Mouse (Mus musculus): ENCODE results near the gene Vmn1r232.

Gene Vmn1r232

GRCm38 (mm10) chr17:20919614-20920013 is at the start of gene Vmn1r232:
Vmn1r232 (minus strand) TSS chr17:20919714.
- DNase-seq: no peak

DNA sequence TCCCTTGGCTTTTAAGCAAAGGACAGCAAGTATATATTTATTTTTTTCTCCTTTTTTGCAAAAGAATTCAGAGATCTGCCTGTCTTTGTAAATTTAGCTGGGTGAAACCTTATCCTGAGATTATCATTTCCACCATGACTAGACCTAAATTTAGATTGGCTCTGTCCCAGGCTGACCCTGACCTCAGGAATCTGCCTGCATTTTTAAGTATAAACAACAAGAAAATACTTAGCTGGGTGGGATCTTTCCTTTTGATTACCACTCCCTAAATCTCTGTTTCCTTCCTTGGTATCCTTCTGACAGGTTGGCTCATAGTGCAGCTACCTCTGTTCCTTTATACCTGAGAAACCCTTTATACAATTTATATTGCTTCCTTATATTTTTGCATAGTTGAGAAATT is 47.2 kb upstream of the Vmn1r232 start:
- no peak for DNase-seq

- no peak for DNase-seq
Measured at GRCm38 (mm10) chr17:20965421-20965820, 45.9 kb upstream of the Vmn1r232 start.

DNA sequence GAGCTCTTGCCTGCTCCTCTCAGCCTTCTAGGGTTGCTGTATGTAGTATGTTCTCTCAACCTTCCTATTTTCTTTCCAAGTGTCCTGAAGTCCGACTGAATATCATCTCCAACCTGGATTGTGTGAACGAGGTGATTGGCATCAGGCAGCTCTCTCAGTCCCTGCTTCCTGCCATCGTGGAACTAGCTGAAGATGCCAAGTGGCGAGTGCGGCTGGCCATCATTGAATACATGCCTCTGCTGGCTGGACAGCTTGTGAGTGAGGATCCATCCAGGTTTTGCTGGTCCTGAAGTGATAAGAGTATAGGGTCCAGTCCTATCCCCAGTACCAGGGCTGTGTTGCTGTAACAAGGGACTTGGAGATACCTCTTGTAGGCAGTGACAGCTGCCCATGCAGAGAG is 40.9 kb upstream of the Vmn1r232 start:
- no peak for DNase-seq

GRCm38 (mm10) chr17:20946636-20947035 is 27.1 kb upstream of the Vmn1r232 start:
- no peak for DNase-seq

DNA sequence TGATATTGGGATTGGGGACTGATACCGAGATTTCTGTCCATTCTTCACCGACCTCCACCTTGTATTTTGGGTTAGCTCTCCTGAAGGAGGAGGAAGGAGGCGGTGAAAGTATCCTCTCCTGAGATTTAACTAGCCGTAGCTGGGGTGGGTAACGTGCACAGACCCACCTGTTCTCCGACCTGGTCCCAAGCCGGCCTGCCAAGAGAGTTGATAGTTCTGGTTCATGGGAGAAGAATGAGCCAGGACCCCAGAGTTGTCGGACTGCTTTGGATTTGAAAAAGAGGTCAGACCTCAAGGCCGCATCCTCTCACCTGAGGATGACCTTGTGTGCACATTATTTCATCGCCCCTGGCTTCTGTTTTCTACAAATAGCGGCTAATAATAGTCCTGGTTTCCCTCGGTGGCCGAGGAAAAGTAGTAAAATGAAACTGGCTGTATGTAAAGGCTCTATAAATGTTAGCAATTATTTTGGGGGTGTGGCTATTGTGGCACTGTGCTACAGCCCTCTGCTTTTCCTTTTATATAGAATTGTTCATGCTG is 26.6 kb upstream of the Vmn1r232 start:
- DNase-seq: no peak

DNA sequence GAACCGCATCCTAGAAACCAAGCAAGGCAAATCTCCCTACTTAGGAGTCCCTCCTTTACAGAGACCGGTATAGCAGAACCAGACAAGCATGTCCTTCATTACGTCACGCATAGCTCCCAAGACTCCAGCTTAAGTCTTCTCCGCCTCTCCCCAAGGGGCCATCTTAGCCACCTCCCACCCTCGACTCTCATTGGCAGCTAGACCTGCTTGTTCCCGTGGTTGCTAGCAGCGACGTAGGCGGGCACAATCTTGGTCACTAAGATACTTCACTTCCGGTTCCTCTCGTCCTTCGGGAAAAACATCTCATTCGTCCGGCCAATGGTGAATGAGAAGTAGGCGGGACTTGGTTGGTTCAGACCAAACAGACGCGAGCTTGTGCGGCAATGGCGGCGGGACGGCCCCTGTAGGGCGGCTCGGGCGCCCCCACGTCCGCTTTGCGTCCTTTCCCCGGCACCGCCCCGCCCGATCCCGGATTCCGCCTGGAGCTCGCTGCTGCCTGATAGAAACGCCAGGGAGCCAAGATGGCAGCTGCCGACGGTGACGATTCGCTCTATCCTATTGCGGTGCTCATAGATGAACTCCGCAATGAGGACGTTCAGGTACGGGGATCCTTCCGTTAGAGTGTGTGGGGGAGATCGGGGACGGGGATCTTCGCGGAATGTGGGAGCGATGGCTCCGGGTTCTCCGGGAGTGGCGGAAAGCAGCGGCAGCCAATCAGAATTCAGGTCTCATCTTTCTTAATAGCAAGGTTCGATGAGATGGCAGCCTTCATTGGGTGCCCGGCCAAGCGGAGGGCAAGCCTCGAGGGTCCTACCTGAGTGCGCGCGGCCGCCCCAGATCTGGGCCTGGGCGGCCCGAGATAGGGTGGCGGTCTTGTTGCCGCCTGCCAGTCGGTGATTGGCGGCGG is 25.7 kb upstream of the Vmn1r232 start, which contains the start of gene Ppp2r1a:
Gene Ppp2r1a, plus strand, starts transcription at position 327 of the 907 bp plus-strand sequence.
- peak; percentile 98 for DNase-seq

DNA sequence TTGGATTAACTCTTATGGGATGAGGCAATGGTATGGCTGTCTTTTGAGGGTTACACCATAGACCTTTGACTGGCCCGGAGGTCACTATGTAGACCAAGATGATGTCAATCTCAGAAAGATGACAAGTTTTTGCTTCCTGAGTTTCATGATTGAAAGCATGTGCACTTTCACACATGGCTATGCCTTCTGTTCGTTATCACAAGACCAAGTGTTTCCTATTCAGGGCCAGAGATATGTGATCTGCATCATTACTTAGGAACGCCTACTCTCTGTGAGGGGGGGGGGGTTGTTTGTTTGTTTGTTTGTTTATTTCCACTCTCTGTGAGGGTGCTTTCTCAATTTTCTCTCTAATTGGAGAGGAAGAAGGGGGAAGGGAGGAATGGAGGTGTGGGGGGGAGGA is 24.7 kb upstream of the Vmn1r232 start:
- DNase-seq: no peak

DNA sequence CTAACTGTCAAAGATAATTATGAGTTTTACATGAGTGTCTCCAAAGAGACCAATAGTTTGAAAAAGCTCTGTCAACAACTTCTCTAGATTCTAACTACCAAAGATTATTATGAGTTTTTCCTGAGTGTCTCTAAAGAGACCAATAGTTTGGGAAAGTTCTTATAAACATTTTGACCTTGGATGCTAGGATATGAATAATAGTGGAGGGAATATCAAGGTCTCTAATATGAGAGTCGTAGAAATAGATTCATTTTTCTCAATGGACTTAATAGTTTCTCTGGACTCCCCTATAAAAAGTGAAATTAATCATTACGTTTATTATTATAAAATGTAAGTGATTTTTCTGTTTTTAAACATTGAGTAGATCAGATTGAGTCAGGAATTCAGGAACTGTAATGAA is 14.5 kb downstream of the Vmn1r232 start, which contains the start of gene Vmn1r231:
Gene Vmn1r231, minus strand, starts transcription at position 101 of the 400 bp plus-strand sequence.
- no peak for DNase-seq

Measured in right cerebral cortex, postnatal 25 days (tissue).